Mouse (Mus musculus): ENCODE data around the gene 4921509C19Rik. TPM values are rescaled to one million over a fixed set of nuclear protein-coding genes. Genes with fewer than 3 reads are reported as not detected.
"Not testable (repeated sequence)": the region's sequence is repeated elsewhere in the genome, so short reads cannot be mapped to it uniquely, and the experiment has no call there.

4921509C19Rik gene
- polyA plus RNA-seq (2014; fragmentation: Nextera tagmentation; extraction: Ambion mirVana) = not detected in 2 replicates

- not testable (repeated sequence) for ATAC-seq (ENCODE audit: insufficient read depth); H3K4me1 ChIP-seq (ENCODE audit: insufficient read depth)
- WGBS = 82% methylated on average over 4 of the region's 5 CpGs
Measured at GRCm38 (mm10) chr2:151476053-151476452, at the start of gene 4921509C19Rik. TSS of gene 4921509C19Rik (minus strand) at chr2:151476153.

GRCm38 (mm10) chr2:151525520-151525919, 49.6 kb upstream of the 4921509C19Rik start:
- DNase-seq = no peak
- Histone ChIP-seq H3K4me2 (no peak overlapping the region), H3K9ac (no peak overlapping the region), H3K27me3 (ENCODE audit: insufficient read depth, low read length) (no peaks in the 10 kb centered on the region), H3K4me3 (ENCODE audit: low read depth, low read length) (no peak overlapping the region), H3K27ac (ENCODE audit: low read depth) (no peak overlapping the region), H3K9me3 (ENCODE audit: low read depth, low read length) (no peaks in the 10 kb centered on the region), H3K4me1 (ENCODE audit: insufficient read depth) (no peaks in the 10 kb centered on the region), H3K36me3 (ENCODE audit: insufficient read depth) (no peaks in the 10 kb centered on the region)
- whole genome bisulfite sequencing = 55% methylated on average over 2 of the region's 2 CpGs
- TF ChIP-seq CTCF (IDR thresholded peaks at IDR 0.05; ENCODE audit: low read depth) = no peak
- no peak for ATAC-seq (ENCODE audit: insufficient read depth)

More at GRCm38 (mm10) chr2:151476053-151476452, at the start of gene 4921509C19Rik:
- not testable (repeated sequence) for H3K9ac ChIP-seq; H3K9me3 ChIP-seq (ENCODE audit: low read depth, low read length); H3K4me3 ChIP-seq (ENCODE audit: low read depth, low read length); H3K36me3 ChIP-seq (ENCODE audit: insufficient read depth); H3K27me3 ChIP-seq (ENCODE audit: insufficient read depth, low read length); DNase-seq; H3K4me2 ChIP-seq; H3K27ac ChIP-seq (ENCODE audit: low read depth)

- H3K27me3 ChIP-seq (ENCODE audit: insufficient read depth, low read length) = no peaks in the 10 kb centered on the region
- no peak overlapping the region for H3K4me2 ChIP-seq
- 0 out of 2 replicates have a peak, but pooled peaks cover 3% of the 10 kb centered on the region for H3K36me3 ChIP-seq (ENCODE audit: insufficient read depth)
- no peaks in the 10 kb centered on the region for H3K4me1 ChIP-seq (ENCODE audit: insufficient read depth)
- H3K9ac ChIP-seq = no peak overlapping the region
- ATAC-seq (ENCODE audit: insufficient read depth) (no peak), DNase-seq (no peak)
- WGBS = 30% methylated on average over 4 of the region's 4 CpGs
- H3K4me3 ChIP-seq (ENCODE audit: low read depth, low read length) = no peak overlapping the region
- H3K9me3 ChIP-seq (ENCODE audit: low read depth, low read length) = no peaks in the 10 kb centered on the region
- no peak overlapping the region for H3K27ac ChIP-seq (ENCODE audit: low read depth)
- no peak for TF ChIP-seq CTCF (IDR thresholded peaks at IDR 0.05; ENCODE audit: low read depth)
Measured at GRCm38 (mm10) chr2:151524324-151525041, 48.5 kb upstream of the 4921509C19Rik start.

- TF ChIP-seq CTCF (IDR thresholded peaks at IDR 0.05; ENCODE audit: low read depth) = peak; percentile 27; the same call in 1 of the 2 replicates
- Histone ChIP-seq H3K4me3 (ENCODE audit: low read depth, low read length) (no peak overlapping the region), H3K9ac (no peak overlapping the region), H3K27me3 (ENCODE audit: insufficient read depth, low read length) (no peaks in the 10 kb centered on the region), H3K27ac (ENCODE audit: low read depth) (no peak overlapping the region), H3K36me3 (ENCODE audit: insufficient read depth) (peaks cover 37% of the 10 kb centered on the region), H3K4me1 (ENCODE audit: insufficient read depth) (no peaks in the 10 kb centered on the region), H3K4me2 (no peak overlapping the region), H3K9me3 (ENCODE audit: low read depth, low read length) (no peaks in the 10 kb centered on the region)
- no peak for ATAC-seq (ENCODE audit: insufficient read depth)
- WGBS = 76% methylated on average over 2 of the region's 2 CpGs
- no peak for DNase-seq
Measured at GRCm38 (mm10) chr2:151519000-151519399, 43.0 kb upstream of the 4921509C19Rik start.

- peaks cover 82% of the 10 kb centered on the region for H3K36me3 ChIP-seq (ENCODE audit: insufficient read depth)
- 0 out of 2 replicates have a peak, but pooled peaks have one; percentile 19 for ATAC-seq (ENCODE audit: insufficient read depth)
- no peaks in the 10 kb centered on the region for H3K27me3 ChIP-seq (ENCODE audit: insufficient read depth, low read length)
- DNase-seq = peak; percentile 31
- WGBS = 82% methylated on average over 3 of the region's 3 CpGs
- peak; percentile 42 for TF ChIP-seq CTCF (IDR thresholded peaks at IDR 0.05; ENCODE audit: low read depth)
- H3K4me3 ChIP-seq (ENCODE audit: low read depth, low read length) = no peak overlapping the region
- H3K9me3 ChIP-seq (ENCODE audit: low read depth, low read length) = no peaks in the 10 kb centered on the region
- no peak overlapping the region for H3K27ac ChIP-seq (ENCODE audit: low read depth)
- no peak overlapping the region for H3K4me2 ChIP-seq
- H3K4me1 ChIP-seq (ENCODE audit: insufficient read depth) = no peaks in the 10 kb centered on the region
- H3K9ac ChIP-seq = no peak overlapping the region
Measured at GRCm38 (mm10) chr2:151513525-151514285, 37.8 kb upstream of the 4921509C19Rik start.

- H3K36me3 ChIP-seq (ENCODE audit: insufficient read depth) = peaks cover 88% of the 10 kb centered on the region
- H3K27me3 ChIP-seq (ENCODE audit: insufficient read depth, low read length) = no peaks in the 10 kb centered on the region
- H3K9ac ChIP-seq = no peak overlapping the region
- no peak for TF ChIP-seq CTCF (IDR thresholded peaks at IDR 0.05; ENCODE audit: low read depth)
- H3K4me3 ChIP-seq (ENCODE audit: low read depth, low read length) = no peak overlapping the region
- no peak overlapping the region for H3K4me2 ChIP-seq
- peak; percentile 79 for DNase-seq
- no peaks in the 10 kb centered on the region for H3K4me1 ChIP-seq (ENCODE audit: insufficient read depth)
- H3K9me3 ChIP-seq (ENCODE audit: low read depth, low read length) = no peaks in the 10 kb centered on the region
- peak; percentile 58; the same call in 1 of the 2 replicates for ATAC-seq (ENCODE audit: insufficient read depth)
- H3K27ac ChIP-seq (ENCODE audit: low read depth) = no peak overlapping the region
Measured at GRCm38 (mm10) chr2:151512199-151512598, 36.2 kb upstream of the 4921509C19Rik start.

DNA sequence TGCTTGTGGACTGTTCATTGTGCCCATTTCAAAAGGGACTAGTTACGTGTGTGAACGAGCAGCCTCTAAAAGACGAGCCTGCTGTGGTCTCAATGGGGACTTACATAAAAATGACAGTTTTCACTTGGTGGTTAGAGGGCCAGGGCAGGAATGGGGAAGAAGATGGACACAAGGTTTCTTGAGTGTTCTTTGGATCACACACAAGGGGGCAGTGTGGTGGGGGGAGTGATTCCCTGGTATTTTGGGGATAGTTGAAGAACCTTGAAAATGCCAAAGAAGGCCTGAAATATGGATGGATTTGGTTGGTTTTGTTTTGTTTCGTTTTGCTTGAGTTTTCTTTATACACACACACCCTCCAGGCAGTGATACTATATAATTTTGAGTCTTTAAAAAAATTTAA, 28.3 kb upstream of the 4921509C19Rik start:
- Histone ChIP-seq H3K9me3 (ENCODE audit: low read depth, low read length) (no peaks in the 10 kb centered on the region), H3K4me3 (ENCODE audit: low read depth, low read length) (no peak overlapping the region), H3K36me3 (ENCODE audit: insufficient read depth) (peaks cover 85% of the 10 kb centered on the region), H3K4me2 (no peak overlapping the region), H3K9ac (no peak overlapping the region), H3K27ac (ENCODE audit: low read depth) (no peak overlapping the region), H3K27me3 (ENCODE audit: insufficient read depth, low read length) (no peaks in the 10 kb centered on the region), H3K4me1 (ENCODE audit: insufficient read depth) (no peaks in the 10 kb centered on the region)
- TF ChIP-seq CTCF (IDR thresholded peaks at IDR 0.05; ENCODE audit: low read depth) = peak; percentile 20; the same call in 1 of the 2 replicates
- ATAC-seq (ENCODE audit: insufficient read depth) (no peak), DNase-seq (no peak)
- WGBS = 91% methylated on average over 4 of the region's 4 CpGs
